Mouse (Mus musculus): Measurements from ENCODE around the gene Selplg. TPM values are rescaled to one million over a fixed set of nuclear protein-coding genes. Genes with fewer than 3 reads are reported as not detected.
"Not testable (repeated sequence)": the region's sequence is repeated elsewhere in the genome, so short reads cannot be mapped to it uniquely, and the experiment has no call there.

The Selplg gene
- polyA plus RNA-seq, 1 experiment from 2014 or later: 0.82 TPM

DNA sequence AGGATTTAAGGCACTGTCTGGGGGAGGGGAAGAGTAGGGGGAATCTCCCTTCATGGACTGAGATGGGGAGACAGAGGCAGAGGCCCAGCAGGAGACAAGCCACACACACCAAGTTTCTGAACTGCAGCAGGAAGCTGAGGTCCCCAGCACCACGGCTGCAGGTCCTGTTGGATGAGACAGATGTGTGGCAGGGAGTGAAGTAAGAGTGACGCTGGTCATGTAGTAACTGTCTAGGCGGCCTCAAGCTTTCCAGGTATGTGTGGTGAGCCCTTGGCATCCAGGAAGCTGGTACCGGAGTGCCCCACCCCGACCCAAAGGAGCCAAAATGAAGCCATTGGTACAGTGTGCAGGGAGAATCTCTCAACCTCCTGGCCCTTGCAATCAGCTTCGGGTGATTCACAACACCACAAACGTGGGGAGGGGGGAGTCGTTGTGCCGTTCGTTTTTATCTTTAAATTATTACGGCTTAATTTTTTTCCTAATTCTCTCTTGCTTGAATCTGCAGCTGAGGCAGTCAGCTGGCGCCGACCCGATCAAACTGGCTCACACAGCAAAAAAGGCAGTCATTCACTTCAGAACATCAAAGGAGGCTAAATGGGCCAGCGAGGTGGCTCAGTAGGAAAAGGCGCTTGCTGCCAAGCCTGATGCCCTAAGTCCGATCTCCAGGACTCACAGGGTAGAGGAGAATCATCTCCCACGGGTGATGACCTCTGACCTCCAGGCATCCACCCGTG is 35.1 kb downstream of the Selplg start:
- H3K9me3 ChIP-seq: no peaks in the 10 kb centered on the region

GRCm38 (mm10) chr5:113796401-113797148 is 35.9 kb downstream of the Selplg start:
- H3K36me3 ChIP-seq (replicated peaks): peaks cover 2% of the 10 kb centered on the region; the same call in 1 of the 2 replicates
- peak; percentile 70 for DNase-seq (ENCODE audit: extremely low spot score, low spot score)
- peak overlapping the region; percentile 78 for H3K27ac ChIP-seq
- WGBS: 6% methylated on average over 13 of the region's 13 CpGs
- H3K9me3 ChIP-seq: no peaks in the 10 kb centered on the region
- peaks cover 60% of the 10 kb centered on the region for H3K27me3 ChIP-seq (ENCODE audit: poor library complexity, severe bottlenecking)
- H3K4me1 ChIP-seq: peaks cover 70% of the 10 kb centered on the region
- peak overlapping the region; percentile 36 for H3K4me3 ChIP-seq

More for the DNA sequence above, 35.1 kb downstream of the Selplg start:
- H3K4me3 ChIP-seq: peak overlapping the region; percentile 36
- peaks cover 60% of the 10 kb centered on the region for H3K27me3 ChIP-seq (ENCODE audit: poor library complexity, severe bottlenecking)
- peaks cover 2% of the 10 kb centered on the region; the same call in 1 of the 2 replicates for H3K36me3 ChIP-seq (replicated peaks)
- 12% methylated on average over 19 of the region's 19 CpGs for WGBS
- peak overlapping the region; percentile 78 for H3K27ac ChIP-seq
- no peak for DNase-seq (ENCODE audit: extremely low spot score, low spot score)
- peaks cover 68% of the 10 kb centered on the region for H3K4me1 ChIP-seq

- DNase-seq (ENCODE audit: extremely low spot score, low spot score): no peak
- H3K27ac ChIP-seq: no peak overlapping the region
- H3K4me1 ChIP-seq: peaks cover 44% of the 10 kb centered on the region
These were observed 41.0 kb downstream of the Selplg start for GRCm38 (mm10) chr5:113791197-113792095.

GRCm38 (mm10) chr5:113790453-113791196 is 41.8 kb downstream of the Selplg start:
- peaks cover 2% of the 10 kb centered on the region; the same call in 1 of the 2 replicates for H3K36me3 ChIP-seq (replicated peaks)
- H3K9me3 ChIP-seq: no peaks in the 10 kb centered on the region
- H3K4me1 ChIP-seq: peaks cover 36% of the 10 kb centered on the region
- H3K27ac ChIP-seq: no peak overlapping the region
- WGBS: 84% methylated on average over 11 of the region's 11 CpGs
- no peak for DNase-seq (ENCODE audit: extremely low spot score, low spot score)
- peaks cover 12% of the 10 kb centered on the region for H3K27me3 ChIP-seq (ENCODE audit: poor library complexity, severe bottlenecking)
- no peak overlapping the region for H3K4me3 ChIP-seq

More at GRCm38 (mm10) chr5:113791197-113792095, 41.0 kb downstream of the Selplg start:
- WGBS: 87% methylated on average over 16 of the region's 16 CpGs
- Histone ChIP-seq H3K36me3 (replicated peaks) (peaks cover 2% of the 10 kb centered on the region; the same call in 1 of the 2 replicates), H3K9me3 (no peaks in the 10 kb centered on the region), H3K4me3 (no peak overlapping the region), H3K27me3 (ENCODE audit: poor library complexity, severe bottlenecking) (peaks cover 20% of the 10 kb centered on the region)

DNA sequence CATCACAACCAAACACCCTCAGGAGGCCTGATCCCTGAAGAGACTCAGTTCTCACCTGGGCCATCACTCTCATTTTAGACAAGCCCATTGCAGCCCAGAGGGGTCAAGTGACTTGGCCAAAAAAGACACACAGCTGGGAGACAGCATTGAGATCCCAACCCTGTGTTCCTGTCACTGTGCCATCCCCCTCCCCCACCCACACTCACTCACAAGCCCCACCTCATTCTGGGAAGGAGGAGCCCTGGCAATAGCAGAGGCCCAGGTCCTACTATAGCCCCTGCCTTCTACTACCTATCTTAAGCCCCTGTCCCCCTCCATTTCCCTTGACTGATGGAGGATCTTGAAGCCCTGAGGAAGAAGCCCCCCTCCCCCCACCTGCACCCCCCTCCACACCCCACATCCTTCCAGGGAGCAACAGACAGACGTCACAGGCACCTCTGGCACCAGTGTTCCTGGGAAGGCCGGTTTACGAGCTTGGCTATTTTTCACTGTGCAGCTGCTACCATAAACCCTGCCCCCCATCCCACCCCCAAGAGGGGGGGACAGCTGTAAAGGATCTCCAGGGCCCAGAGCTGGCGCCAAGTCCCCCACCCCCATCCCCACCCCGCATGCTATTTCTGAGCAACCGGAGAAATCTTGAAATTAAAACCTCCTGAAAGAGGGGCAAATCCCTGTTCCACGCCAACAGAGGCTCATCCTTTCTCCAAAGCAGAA is 43.2 kb downstream of the Selplg start:
- peaks cover 26% of the 10 kb centered on the region for H3K4me1 ChIP-seq
- DNase-seq (ENCODE audit: extremely low spot score, low spot score): no peak
- H3K9me3 ChIP-seq: no peaks in the 10 kb centered on the region
- H3K27me3 ChIP-seq (ENCODE audit: poor library complexity, severe bottlenecking): peaks cover 3% of the 10 kb centered on the region; the same call in 1 of the 2 replicates
- no peak overlapping the region for H3K4me3 ChIP-seq
- 56% methylated on average over 7 of the region's 7 CpGs for WGBS
- H3K36me3 ChIP-seq (replicated peaks): no peaks in the 10 kb centered on the region
- peak overlapping the region; percentile 54 for H3K27ac ChIP-seq

- DNase-seq (ENCODE audit: extremely low spot score, low spot score): no peak
- 49% methylated on average over 6 of the region's 6 CpGs for WGBS
- Histone ChIP-seq H3K27ac (peak overlapping the region; percentile 54; the same call in 1 of the 2 replicates), H3K9me3 (no peaks in the 10 kb centered on the region), H3K4me3 (no peak overlapping the region), H3K27me3 (ENCODE audit: poor library complexity, severe bottlenecking) (peaks cover 7% of the 10 kb centered on the region; the same call in 1 of the 2 replicates), H3K36me3 (replicated peaks) (no peaks in the 10 kb centered on the region), H3K4me1 (peaks cover 25% of the 10 kb centered on the region)
These were observed 43.8 kb downstream of the Selplg start for GRCm38 (mm10) chr5:113788645-113789044.

DNA sequence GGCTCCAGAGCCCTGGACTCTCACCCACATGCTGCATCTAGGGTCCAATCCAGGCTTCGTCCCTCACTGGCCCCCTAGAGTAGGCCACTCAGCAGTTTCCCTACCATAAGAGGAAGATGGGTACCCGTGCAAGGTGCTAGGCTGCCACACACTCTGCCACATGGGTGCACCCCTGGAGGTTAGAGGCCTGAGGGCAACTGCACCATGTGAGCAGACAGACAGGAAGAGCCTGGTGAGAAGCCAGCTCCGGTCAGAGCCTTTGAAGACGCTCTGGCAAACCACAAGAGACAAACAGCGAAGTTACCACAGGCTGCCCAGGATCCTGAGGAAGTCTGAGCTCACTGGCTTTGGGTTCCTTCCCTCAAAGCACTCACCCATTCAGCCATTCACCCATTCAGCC is 45.5 kb downstream of the Selplg start:
- Histone ChIP-seq H3K4me1 (peaks cover 27% of the 10 kb centered on the region), H3K27me3 (ENCODE audit: poor library complexity, severe bottlenecking) (peaks cover 17% of the 10 kb centered on the region), H3K9me3 (no peaks in the 10 kb centered on the region), H3K27ac (no peak overlapping the region), H3K36me3 (replicated peaks) (no peaks in the 10 kb centered on the region), H3K4me3 (no peak overlapping the region)
- DNase-seq (ENCODE audit: extremely low spot score, low spot score): no peak
- WGBS: 82% methylated on average over 5 of the region's 5 CpGs

- 37% methylated on average over 3 of the region's 3 CpGs for WGBS
- Histone ChIP-seq H3K4me1 (peaks cover 20% of the 10 kb centered on the region), H3K4me3 (peak overlapping the region; percentile 7; the same call in 1 of the 2 replicates), H3K27me3 (ENCODE audit: poor library complexity, severe bottlenecking) (peaks cover 17% of the 10 kb centered on the region), H3K27ac (peak overlapping the region; percentile 69; the same call in 1 of the 2 replicates)
- not testable (repeated sequence) for H3K9me3 ChIP-seq; H3K36me3 ChIP-seq (replicated peaks); DNase-seq (ENCODE audit: extremely low spot score, low spot score)
These were observed 48.3 kb downstream of the Selplg start for GRCm38 (mm10) chr5:113784104-113784503.

DNA sequence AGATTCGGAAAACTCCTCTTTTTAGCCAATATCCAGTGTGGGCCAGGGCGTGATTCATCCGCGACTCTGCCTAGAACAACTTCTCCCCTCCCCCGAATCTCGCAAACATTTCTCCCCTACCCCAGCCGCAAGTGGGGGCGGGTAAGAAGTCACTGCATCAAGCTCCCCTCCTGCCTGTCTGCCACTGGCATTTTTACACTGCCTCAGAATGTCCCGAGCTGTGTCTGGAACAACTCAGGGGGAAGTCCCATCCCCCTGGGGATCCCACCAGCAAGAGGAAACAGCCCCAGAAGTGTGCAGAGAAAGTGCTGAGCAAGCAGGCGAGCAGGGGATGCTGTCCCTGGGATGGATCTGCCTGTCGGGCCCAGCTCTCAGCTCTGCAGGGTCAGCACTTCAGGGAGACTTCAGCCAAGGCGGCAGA is 48.9 kb downstream of the Selplg start:
- H3K27me3 ChIP-seq (ENCODE audit: poor library complexity, severe bottlenecking): peaks cover 17% of the 10 kb centered on the region
- DNase-seq (ENCODE audit: extremely low spot score, low spot score): no peak
- peaks cover 3% of the 10 kb centered on the region for H3K36me3 ChIP-seq (replicated peaks)
- peak overlapping the region; percentile 7 for H3K4me3 ChIP-seq
- H3K9me3 ChIP-seq: no peaks in the 10 kb centered on the region
- H3K27ac ChIP-seq: peak overlapping the region; percentile 69
- WGBS: 18% methylated on average over 12 of the region's 12 CpGs
- peaks cover 15% of the 10 kb centered on the region for H3K4me1 ChIP-seq

GRCm38 (mm10) chr5:113782624-113783023 is 49.8 kb downstream of the Selplg start:
- peaks cover 17% of the 10 kb centered on the region for H3K27me3 ChIP-seq (ENCODE audit: poor library complexity, severe bottlenecking)
- 82% methylated on average over 7 of the region's 7 CpGs for WGBS
- H3K27ac ChIP-seq: no peak overlapping the region
- peaks cover 10% of the 10 kb centered on the region for H3K36me3 ChIP-seq (replicated peaks)
- no peak for DNase-seq (ENCODE audit: extremely low spot score, low spot score)
- H3K9me3 ChIP-seq: no peaks in the 10 kb centered on the region
- H3K4me3 ChIP-seq: no peak overlapping the region
- peaks cover 10% of the 10 kb centered on the region for H3K4me1 ChIP-seq

DNA sequence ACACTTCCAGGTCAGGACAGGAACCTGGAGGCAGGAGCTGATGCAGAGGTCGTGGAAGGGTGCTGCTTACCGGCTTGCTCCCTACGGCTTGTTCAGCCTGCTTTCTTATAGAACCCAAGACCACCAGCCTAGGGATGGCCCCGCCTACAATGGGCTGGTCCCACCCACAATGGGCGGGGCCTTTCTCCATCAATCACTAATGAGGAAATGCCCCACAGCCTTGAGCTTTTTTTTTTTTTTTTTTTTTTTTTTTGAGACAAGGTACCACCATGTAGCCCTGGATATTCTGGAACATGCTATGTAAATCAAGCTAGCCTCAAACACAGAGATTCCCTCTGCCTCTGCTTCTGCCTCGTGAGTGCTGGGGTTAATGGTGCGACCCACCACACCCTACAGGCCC is 50.6 kb downstream of the Selplg start:
- DNase-seq (ENCODE audit: extremely low spot score, low spot score): no peak
- Histone ChIP-seq H3K4me3 (no peak overlapping the region), H3K36me3 (replicated peaks) (peaks cover 17% of the 10 kb centered on the region), H3K9me3 (no peaks in the 10 kb centered on the region), H3K4me1 (peaks cover 10% of the 10 kb centered on the region), H3K27ac (no peak overlapping the region), H3K27me3 (ENCODE audit: poor library complexity, severe bottlenecking) (peaks cover 17% of the 10 kb centered on the region)
- 81% methylated on average over 7 of the region's 7 CpGs for WGBS

All from forebrain, embryonic 10.5 days (tissue).